Mouse (Mus musculus) embryonic facial prominence, embryonic 15.5 days (tissue): Measurements from ENCODE around the gene Brca2. TPM values are rescaled to one million over a fixed set of nuclear protein-coding genes. Genes with fewer than 3 reads are reported as not detected.

ENCODE experiments used
- ATAC-seq: fragments of 200-750 bp; cut with Nextera tagmentation; 2 replicates; pipeline ENCODE4 v1.8.0; 2017; ENCODE audit warnings: low read depth, moderate TSS enrichment; ENCODE audit not compliant: insufficient number of reproducible peaks, low FRiP score, low TSS enrichment
- H3K27ac ChIP-seq: fragments of 300-500 bp; sonication (generic); replicated peaks from 2 replicates; pipeline ENCODE4 v1.5.1; 2015; ENCODE audit warnings: mild to moderate bottlenecking, inconsistent platforms
- H3K27me3 ChIP-seq: fragments of 300-500 bp; sonication (generic); 2 replicates; pipeline ENCODE4 v1.6.1; 2015; ENCODE audit warnings: inconsistent platforms
- H3K36me3 ChIP-seq: fragments of 300-500 bp; sonication (generic); 2 replicates; pipeline ENCODE4 v1.6.1; 2015; ENCODE audit warnings: mild to moderate bottlenecking, inconsistent platforms
- H3K4me1 ChIP-seq: fragments of 300-500 bp; sonication (generic); 2 replicates; pipeline ENCODE4 v1.6.1; 2015; ENCODE audit warnings: inconsistent platforms
- H3K4me2 ChIP-seq: fragments of 300-500 bp; sonication (generic); replicated peaks from 2 replicates; pipeline ENCODE4 v1.6.1; 2015; ENCODE audit warnings: mild to moderate bottlenecking, inconsistent platforms
- H3K4me3 ChIP-seq: fragments of 300-500 bp; sonication (generic); replicated peaks from 2 replicates; pipeline ENCODE4 v1.5.1; 2015; ENCODE audit warnings: mild to moderate bottlenecking, inconsistent platforms
- H3K9ac ChIP-seq: fragments of 300-500 bp; sonication (generic); 2 replicates; pipeline ENCODE4 v1.6.1; 2015; ENCODE audit warnings: inconsistent platforms
- H3K9me3 ChIP-seq: fragments of 300-500 bp; sonication (generic); replicated peaks from 2 replicates; pipeline ENCODE4 v1.6.1; 2016; ENCODE audit warnings: inconsistent platforms
- WGBS: fragments of 180-500 bp; shearing (Covaris S2); methylation state at CpG from one replicate; pipeline ENCODE4 v1.1.7; 2015; 5-methylcytosine and 5-hydroxymethylcytosine counted together
- polyA plus RNA-seq: library from polyadenylated mRNA; unstranded; fragments of >200 nt; fragmentation: Nextera tagmentation; extraction: Ambion mirVana; gene quantifications from 2 replicates; pipeline ENCODE4 v1.2.1, GENCODE M21; 2015

Gene Brca2
- polyA plus RNA-seq, 1 experiment from 2014 or later, result 20.3 TPM

- Histone ChIP-seq H3K4me3 (no peak overlapping the region), H3K27me3 (no peaks in the 10 kb centered on the region), H3K36me3 (no peaks in the 10 kb centered on the region), H3K4me2 (no peak overlapping the region), H3K27ac (no peak overlapping the region), H3K4me1 (no peaks in the 10 kb centered on the region), H3K9ac (no peak overlapping the region), H3K9me3 (no peaks in the 10 kb centered on the region)
- ATAC-seq, result no peak
- 82% methylated on average over 10 of the region's 10 CpGs for WGBS
Observed at GRCm38 (mm10) chr5:150618599-150619355, 96.3 kb downstream of the Brca2 start.

Other genes with a start within 250 kb of the Brca2 start
- gene Zar1l, start 4.5 kb upstream of the Brca2 start, polyA plus RNA-seq, result not detected in 2 replicates
- gene N4bp2l1, start 74.6 kb downstream of the Brca2 start, polyA plus RNA-seq, result 7.0 and 8.6 TPM in 2 replicates
- 41.0 and 41.4 TPM in 2 replicates for gene N4bp2l2, start 143.6 kb downstream of the Brca2 start, polyA plus RNA-seq
- 25.6 and 27.4 TPM in 2 replicates for gene Pds5b, start 151.1 kb downstream of the Brca2 start, polyA plus RNA-seq